Mouse (Mus musculus) heart, adult 2 months (tissue): Measurements from ENCODE around the gene Sdk2. TPM values are rescaled to one million over a fixed set of nuclear protein-coding genes. Genes with fewer than 3 reads are reported as not detected.
A peak's percentile ranks its signal among the peaks of the same experiment; 100 is the strongest.

Experiments used
- DNase-seq, 2 experiments: peaks; one replicate each; pipeline ENCODE4 v3.0.0; 2021
- H3K27ac ChIP-seq: fragments of 200-600 bp; 2 replicates; pipeline ENCODE4 v1.8.1; 2022
- H3K27me3 ChIP-seq: fragments of 200-500 bp; 2 replicates; pipeline ENCODE4 v1.6.1; 2012; ENCODE audit warnings: mild to moderate bottlenecking, low read length, inconsistent platforms, mixed read lengths; ENCODE audit not compliant: control insufficient read depth, insufficient read depth
- H3K36me3 ChIP-seq: fragments of 200-500 bp; 2 replicates; pipeline ENCODE4 v1.6.1; 2012; ENCODE audit warnings: low read length, inconsistent platforms; ENCODE audit not compliant: control insufficient read depth, insufficient read depth
- H3K4me1 ChIP-seq: fragments of 200-500 bp; 2 replicates; pipeline ENCODE4 v1.6.1; 2011; ENCODE audit warnings: low read length; ENCODE audit not compliant: control insufficient read depth, insufficient read depth
- H3K4me3 ChIP-seq: fragments of 200-600 bp; 2 replicates; pipeline ENCODE4 v1.8.1; 2022
- H3K79me2 ChIP-seq: fragments of 200-500 bp; replicated peaks from 2 replicates; pipeline ENCODE4 v1.6.1; 2012; ENCODE audit warnings: mild to moderate bottlenecking, inconsistent platforms, low read length, moderate library complexity, mixed read lengths; ENCODE audit not compliant: control insufficient read depth, insufficient read depth
- H3K9ac ChIP-seq: fragments of 200-500 bp; 2 replicates; pipeline ENCODE4 v1.6.1; 2012; ENCODE audit warnings: low read depth, mild to moderate bottlenecking, control low read depth, inconsistent platforms, low read length, mixed read lengths
- CTCF ChIP-seq: fragments of 200-600 bp; IDR thresholded peaks from 2 replicates; pipeline ENCODE4 v1.8.1; 2022; ENCODE audit warnings: antibody characterized with exemption, mild to moderate bottlenecking, moderate library complexity
- EP300 ChIP-seq: fragments of 200-500 bp; IDR thresholded peaks from 2 replicates; pipeline ENCODE4 v1.6.1; 2011; ENCODE audit warnings: low read depth, low read length, control low read depth; ENCODE audit not compliant: insufficient read depth
- POLR2A ChIP-seq: fragments of 200-500 bp; IDR thresholded peaks from 2 replicates; pipeline ENCODE4 v1.6.1; 2011; ENCODE audit warnings: mild to moderate bottlenecking, low read depth, low read length, control low read depth; ENCODE audit not compliant: insufficient read depth
- WGBS: fragments of 180-500 bp; shearing (Covaris S2); methylation state at CpG from one replicate; pipeline ENCODE4 v1.1.7; 2018; 5-methylcytosine and 5-hydroxymethylcytosine counted together
- intact Hi-C: fragments of 180-260 bp; cut with DNase I; formaldehyde crosslinking; loops from one replicate; pipeline ENCODE4 v1.15.1; 2025
- polyA plus RNA-seq: library from polyadenylated mRNA; depleted of rRNA; stranded (reverse); fragments of >200 nt; gene quantifications from 2 replicates; pipeline ENCODE4 v1.2.3, GENCODE M21; 2012
- total RNA-seq, 2 experiments: library from RNA; stranded (reverse); gene quantifications; 2 replicates each; pipeline ENCODE4 v1.2.3; 2021

The Sdk2 gene
- total and polyA plus RNA-seq, 3 experiments = 0.49 to 1.9 (median 1.5) TPM

DNA sequence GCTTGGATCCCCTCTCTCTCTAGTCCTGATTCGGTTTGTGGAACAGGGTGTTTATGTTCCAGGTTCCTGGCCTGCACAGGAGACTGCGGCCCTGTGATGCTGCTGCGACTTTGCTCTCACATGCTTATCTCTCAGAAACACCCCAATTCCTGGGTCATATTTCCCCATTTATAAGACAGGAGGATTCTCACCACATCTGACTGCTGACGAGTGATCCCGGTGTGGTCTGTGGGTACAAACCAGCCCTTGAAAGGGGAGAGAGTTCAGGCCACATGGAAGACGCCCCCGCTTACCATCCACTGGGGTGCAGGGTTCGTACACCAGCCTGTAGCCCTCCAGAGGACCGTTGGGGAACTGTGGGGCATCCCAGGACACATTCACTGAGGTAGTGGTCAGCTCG is 260.9 kb downstream of the Sdk2 start:
- 74% methylated on average over 10 of the region's 10 CpGs for WGBS
- intact Hi-C loops = loop anchor here (2.0 kb wide), 1 partner anchor 17 kb away; no protein-coding TSS in a partner anchor
- H3K36me3 ChIP-seq = no peaks in the 10 kb centered on the region
- no peaks in the 10 kb centered on the region for H3K79me2 ChIP-seq
- no peak overlapping the region for H3K9ac ChIP-seq
- no peak for DNase-seq
- no peak overlapping the region for H3K4me3 ChIP-seq
- peaks cover 19% of the 10 kb centered on the region for H3K4me1 ChIP-seq
- no peak for TF ChIP-seq POLR2A
- no peak for TF ChIP-seq EP300
- no peak for TF ChIP-seq CTCF
- H3K27ac ChIP-seq = peak overlapping the region; percentile 81
- no peaks in the 10 kb centered on the region for H3K27me3 ChIP-seq

DNA sequence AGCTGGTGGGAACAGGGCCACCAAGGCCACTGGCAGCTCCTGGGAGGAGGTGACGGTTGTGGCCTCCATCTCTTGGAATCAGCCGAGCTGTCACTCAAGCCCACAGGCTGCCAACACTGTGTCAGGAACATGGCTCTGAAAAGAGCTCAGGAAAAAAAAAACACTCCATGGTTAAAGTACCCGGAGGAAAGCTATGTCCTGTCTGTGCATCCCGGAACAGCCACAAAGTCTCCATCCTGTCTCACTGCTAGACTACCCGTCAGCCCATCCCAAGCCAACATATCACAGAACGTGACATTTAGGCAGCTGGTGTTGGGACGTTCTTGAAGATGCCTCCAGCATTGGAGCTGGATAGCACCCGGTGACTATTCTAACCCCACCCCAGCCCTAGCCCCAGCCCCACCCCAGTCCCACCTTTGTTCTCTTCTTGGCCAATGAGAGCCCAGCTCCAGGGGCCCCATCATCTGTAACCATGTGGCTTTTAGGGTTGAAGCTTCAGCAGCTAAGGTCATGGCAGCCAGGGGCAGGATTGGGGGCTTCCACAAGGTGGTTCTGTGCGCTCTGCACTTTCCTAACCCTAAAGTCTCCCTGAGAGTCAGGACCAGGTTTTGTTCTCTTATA is 263.4 kb downstream of the Sdk2 start:
- no peaks in the 10 kb centered on the region for H3K36me3 ChIP-seq
- 57% methylated on average over 9 of the region's 9 CpGs for WGBS
- DNase-seq = no peak
- no peaks in the 10 kb centered on the region for H3K79me2 ChIP-seq
- no peak overlapping the region for H3K9ac ChIP-seq
- H3K27ac ChIP-seq = peak overlapping the region; percentile 51
- intact Hi-C loops = no loop called here
- H3K27me3 ChIP-seq = no peaks in the 10 kb centered on the region
- no peak overlapping the region for H3K4me3 ChIP-seq
- TF ChIP-seq POLR2A (no peak), EP300 (no peak), CTCF (no peak)
- peaks cover 18% of the 10 kb centered on the region for H3K4me1 ChIP-seq

DNA sequence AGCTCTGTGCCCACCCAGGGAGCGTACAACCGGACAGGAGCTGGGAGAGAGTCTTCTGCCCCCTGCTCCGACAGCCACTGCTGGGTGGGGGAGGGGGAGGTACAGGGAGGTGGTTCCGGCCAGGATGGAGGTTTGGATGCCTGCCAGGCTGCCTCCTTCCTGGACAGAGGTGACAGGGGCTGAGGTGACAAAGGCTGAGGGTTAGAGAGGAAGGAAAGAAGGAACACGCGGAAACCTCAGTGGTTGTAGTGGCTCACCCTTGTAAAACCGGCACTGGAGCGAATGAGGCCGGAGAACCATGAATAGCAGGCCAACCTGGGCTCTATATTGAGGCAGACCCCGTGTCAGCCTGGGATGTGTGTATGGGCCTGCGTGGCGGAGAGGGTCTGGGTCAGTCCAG is 264.4 kb downstream of the Sdk2 start:
- Histone ChIP-seq H3K36me3 (no peaks in the 10 kb centered on the region), H3K4me3 (no peak overlapping the region), H3K79me2 (no peaks in the 10 kb centered on the region), H3K4me1 (peaks cover 18% of the 10 kb centered on the region), H3K27me3 (no peaks in the 10 kb centered on the region), H3K27ac (peak overlapping the region; percentile 51), H3K9ac (no peak overlapping the region)
- intact Hi-C loops = loop anchor here (1.0 kb wide), 1 partner anchor 51 kb away; the partner anchor contains the start of gene Cdc42ep4
- WGBS = 35% methylated on average over 12 of the region's 12 CpGs
- peak; percentile 71 to 76 for DNase-seq
- TF ChIP-seq CTCF (no peak), POLR2A (0 out of 2 replicates have a peak, but pooled peaks have one; percentile 13)

DNA sequence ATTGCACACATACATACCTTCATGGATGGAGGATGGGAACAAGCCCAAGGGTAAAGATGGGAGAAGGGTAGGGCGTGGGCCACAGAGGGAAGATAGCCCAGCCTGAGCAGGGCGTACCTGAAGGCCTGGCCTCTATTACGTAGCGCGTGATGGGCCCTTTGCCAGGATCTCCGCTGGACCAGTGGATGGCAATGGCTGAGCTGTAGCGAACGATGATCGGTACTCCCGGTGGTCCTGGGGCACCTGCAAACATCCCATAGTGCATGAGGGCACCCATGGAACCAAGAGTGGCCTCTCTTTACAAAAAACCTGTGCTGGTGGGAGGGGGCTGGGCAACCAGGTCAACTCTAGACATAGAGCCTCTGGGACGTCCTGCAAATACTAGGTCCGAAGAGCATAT is 266.8 kb downstream of the Sdk2 start:
- Histone ChIP-seq H3K9ac (no peak overlapping the region), H3K4me3 (no peak overlapping the region), H3K79me2 (no peaks in the 10 kb centered on the region), H3K27me3 (no peaks in the 10 kb centered on the region), H3K27ac (no peak overlapping the region), H3K36me3 (no peaks in the 10 kb centered on the region), H3K4me1 (peaks cover 8% of the 10 kb centered on the region)
- no peak for TF ChIP-seq POLR2A
- TF ChIP-seq EP300 = no peak
- DNase-seq = no peak
- 92% methylated on average over 12 of the region's 12 CpGs for WGBS
- intact Hi-C loops = no loop called here

DNA sequence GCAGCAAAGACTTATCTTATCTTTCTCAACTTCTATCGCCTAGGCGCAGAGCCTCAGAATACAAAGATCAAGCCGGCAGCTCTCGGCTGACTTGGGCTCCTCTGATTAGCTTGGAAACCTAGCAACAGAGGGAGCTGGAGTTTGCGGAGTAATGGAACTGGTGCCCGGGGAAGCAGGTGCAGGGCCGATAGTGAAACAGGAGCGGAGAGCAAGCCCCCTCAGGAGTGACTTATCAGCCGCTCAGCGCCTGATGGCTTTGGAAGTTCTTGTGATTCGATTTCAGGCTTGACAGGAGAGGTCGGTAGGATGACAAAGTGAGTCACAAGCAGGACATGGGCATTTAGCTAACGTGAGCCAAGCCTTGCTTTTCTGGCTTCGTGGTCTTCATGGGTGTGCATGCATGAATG is 267.8 kb downstream of the Sdk2 start:
- no peak overlapping the region for H3K27ac ChIP-seq
- 51% methylated on average over 14 of the region's 14 CpGs for WGBS
- no peak overlapping the region for H3K9ac ChIP-seq
- no peaks in the 10 kb centered on the region for H3K36me3 ChIP-seq
- intact Hi-C loops = no loop called here
- no peak for DNase-seq
- H3K79me2 ChIP-seq = no peaks in the 10 kb centered on the region
- H3K4me1 ChIP-seq = peaks cover 7% of the 10 kb centered on the region
- no peak overlapping the region for H3K4me3 ChIP-seq
- H3K27me3 ChIP-seq = no peaks in the 10 kb centered on the region
- TF ChIP-seq EP300 (no peak), CTCF (no peak), POLR2A (no peak)

DNA sequence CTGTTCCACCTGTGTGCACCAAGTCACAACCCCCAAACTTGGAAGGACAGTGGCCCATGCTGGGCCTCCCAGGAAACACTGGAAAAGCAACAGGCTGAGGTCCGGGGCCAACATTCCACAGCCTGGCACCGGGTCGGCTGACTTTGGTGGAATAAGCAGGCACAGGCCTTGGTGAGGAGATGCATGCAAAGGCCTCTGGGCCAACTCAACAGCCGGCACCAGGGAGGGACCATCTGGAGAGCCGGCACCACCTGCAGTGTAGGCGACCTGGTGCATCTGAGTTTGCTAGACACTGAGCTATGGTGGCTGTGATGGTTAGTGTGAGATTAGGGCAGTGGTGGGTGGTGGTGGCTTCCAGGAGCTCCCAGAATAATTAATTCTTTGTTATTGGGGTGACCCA is 268.8 kb downstream of the Sdk2 start:
- Histone ChIP-seq H3K9ac (no peak overlapping the region), H3K4me1 (peaks cover 5% of the 10 kb centered on the region), H3K36me3 (no peaks in the 10 kb centered on the region), H3K4me3 (no peak overlapping the region), H3K27me3 (no peaks in the 10 kb centered on the region), H3K27ac (no peak overlapping the region), H3K79me2 (no peaks in the 10 kb centered on the region)
- TF ChIP-seq CTCF (no peak), POLR2A (no peak), EP300 (no peak)
- 81% methylated on average over 6 of the region's 6 CpGs for WGBS
- intact Hi-C loops = no loop called here
- no peak for DNase-seq
